Mouse (Mus musculus) heart, adult 11 months (tissue): ENCODE measurements around the gene Scube1.
A peak's percentile ranks its signal among the peaks of the same experiment; 100 is the strongest.

Experiments used
- DNase-seq: peaks from one replicate; pipeline ENCODE4 v3.0.0; 2022

Gene Scube1

DNA sequence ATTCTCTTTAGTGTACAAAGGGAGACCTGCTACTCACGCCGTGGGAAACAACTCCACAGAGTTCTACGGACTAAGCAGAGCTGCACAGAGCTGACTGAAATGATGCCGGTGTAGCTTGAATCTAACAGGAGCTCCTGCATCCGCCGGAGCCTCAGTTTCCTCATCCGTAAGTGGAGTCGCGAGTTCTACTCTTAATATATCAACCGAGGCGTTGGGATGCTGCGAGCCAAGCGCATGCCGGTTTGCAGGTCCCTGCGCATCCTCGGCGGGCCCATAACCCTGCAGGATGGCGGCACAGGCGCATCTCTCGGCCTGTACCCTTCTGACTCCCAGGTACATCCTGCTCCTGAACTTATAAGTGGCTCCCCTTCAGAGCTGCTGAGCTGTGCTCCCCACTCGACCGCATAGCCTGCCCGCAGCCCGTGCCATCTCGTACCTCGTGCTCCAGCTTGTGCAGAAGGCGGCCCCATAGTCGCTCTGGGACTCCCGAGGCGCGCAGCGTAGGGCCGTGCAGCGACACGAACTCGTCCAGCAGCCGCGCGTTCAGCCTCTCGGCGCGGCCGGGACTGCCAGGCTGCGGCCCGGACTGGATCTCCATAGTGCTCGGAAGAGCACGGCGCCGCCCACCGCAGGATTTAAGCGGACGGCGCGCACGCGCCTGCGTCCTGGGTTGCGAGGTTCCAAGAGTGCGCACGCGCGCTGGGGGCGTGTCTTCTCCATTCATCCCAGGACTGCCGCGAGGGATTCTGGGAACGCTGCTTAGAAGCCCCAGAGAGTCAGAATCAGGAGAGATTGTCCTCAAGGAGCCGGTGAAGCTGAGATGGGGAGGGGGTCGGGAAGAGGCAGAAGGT, 130.1 kb downstream of the Scube1 start, which contains the start of gene Ttll12:
TSS of gene Ttll12 (minus strand) at position 645 of the 851 bp plus-strand sequence.
- DNase-seq: peak; percentile 99

DNA sequence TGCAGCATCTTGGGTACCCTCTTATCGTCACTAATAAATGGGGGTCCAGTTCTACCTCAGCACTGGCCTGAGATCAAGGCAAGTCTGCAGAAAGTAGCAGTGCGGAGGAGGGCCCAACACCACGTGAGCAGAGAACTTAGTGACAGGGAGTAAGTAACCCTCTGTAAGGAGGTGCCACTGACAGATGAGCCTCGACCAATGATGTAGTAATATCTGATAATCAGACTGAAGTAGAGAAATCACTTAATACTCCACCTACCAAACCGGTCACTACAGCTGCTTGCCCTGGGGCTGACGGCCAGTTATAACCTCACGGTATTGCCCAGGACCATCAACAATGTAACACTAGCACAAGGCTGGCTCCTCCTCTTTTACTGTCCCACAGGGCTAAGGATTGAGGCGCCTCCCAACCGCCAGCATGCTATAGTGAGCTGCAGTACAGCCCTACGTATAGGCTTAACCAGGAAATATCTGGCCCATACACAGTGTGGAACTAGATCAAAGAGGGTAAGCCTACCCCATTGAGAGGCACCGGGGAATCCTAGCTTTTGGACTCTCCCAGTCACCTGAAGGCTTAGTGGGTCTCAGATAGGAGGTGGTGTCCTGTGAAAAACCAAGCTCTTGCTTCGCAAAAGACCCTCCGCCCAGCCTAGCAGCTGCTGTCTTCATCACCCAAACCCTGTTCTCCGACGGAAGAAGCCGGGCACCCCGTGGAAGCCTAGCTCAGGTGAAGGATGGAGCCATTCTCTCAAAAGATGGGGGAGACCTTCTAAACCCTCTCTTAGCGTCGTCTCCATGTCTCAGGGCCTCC, 130.9 kb downstream of the Scube1 start:
- DNase-seq: no peak

DNA sequence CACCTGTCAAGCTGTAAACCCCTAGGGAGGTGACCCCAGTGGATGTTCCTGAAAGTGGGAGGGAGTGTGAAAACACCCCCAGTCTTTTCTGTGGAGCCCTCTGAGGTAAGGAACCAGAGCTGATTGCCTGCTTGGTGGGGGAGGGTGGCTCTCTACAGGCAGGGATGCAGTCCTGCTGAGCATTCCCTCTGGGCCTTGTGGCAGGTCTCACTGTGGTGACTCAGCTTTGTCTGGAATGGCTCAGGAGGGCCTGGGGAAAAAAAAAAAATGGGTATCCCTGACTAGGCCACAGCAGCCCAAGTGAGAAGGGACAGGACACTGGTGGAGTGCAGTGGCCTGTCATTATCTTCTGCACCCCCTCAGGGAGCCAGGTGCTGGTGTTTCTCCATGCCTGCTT, 131.6 kb downstream of the Scube1 start:
- no peak for DNase-seq

DNA sequence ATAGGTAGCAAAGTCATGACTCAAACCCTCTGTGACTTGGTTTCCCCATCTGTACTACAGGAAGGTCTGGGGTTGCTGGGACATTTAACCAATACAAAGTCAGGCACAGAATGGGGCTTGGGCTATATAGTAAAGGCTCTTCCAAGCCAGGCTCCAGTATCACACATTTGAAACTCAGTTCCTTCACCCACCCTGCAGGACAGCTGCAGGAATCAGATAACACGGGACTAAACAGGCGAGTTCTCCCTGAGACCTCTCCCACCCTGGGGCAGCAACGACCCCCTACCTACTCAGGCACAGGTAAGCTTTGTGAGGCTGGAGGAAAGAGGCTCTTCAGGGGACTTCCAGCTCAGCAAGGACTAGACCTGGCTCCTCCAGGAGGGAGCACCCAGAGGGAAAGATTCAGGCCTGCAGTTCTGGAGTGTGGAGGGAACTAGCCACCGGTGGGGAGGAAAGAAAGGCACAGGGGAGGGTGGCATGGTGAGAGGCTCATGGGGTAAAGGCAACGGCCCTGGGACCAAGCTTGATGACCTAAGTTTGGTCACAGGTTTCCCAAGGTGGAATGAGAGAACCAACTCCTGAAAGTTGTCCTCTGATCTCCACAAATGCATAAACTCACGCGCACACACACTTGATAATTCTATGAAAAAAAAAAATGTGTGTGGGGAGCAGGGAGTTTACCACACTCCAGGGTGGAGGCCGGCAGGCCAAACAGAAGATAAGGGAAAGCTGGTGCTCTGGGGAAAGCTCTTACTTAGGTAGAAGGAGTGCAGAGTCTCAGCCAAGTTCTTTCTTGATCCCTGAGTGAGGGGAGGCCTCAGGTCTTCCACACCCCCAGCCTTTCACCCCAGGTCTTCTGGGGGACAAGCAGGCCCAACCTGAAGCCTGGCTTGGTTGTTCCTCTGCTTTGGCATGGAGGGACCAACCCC, 132.3 kb downstream of the Scube1 start:
- DNase-seq: no peak

DNA sequence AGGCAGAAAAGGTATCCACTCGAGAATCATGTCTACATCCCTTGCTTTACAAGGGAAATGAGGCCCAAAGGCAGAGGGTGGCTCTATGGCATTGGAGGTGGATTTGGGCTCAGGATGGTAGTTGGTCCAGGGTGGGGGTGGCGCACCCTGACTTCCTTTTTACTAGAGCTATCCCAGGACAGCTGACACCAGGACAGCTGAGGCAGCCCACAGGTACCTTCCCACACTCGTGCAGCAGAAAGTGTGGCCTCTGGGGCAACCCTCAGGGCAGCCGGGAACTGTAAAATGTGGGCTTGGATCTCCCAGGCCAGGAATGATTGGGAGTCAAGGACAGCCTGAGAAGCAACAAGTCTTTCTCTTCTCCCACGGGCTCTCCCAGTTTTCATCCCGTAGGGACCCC, 133.1 kb downstream of the Scube1 start:
- DNase-seq: no peak

DNA sequence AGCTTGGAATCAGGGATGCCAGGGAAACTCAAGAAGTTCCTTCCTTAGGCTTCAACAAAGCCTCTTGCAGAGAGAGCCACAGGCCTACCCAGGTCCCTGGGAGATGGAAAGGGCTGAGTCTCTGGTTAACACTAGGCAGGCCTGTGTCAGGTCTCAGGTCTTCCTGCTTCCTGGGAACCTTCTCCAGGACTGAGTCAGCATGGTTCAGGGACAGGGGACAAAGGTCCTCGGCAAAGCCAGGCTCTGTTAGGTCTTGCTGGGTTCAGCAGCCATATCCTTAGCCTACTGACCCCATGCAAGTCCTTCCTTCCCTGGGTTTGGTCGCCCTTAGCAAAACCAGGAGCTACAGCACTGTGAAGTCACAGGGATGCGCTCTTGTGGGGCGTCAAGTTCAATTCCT, 134.0 kb downstream of the Scube1 start:
- DNase-seq: no peak

DNA sequence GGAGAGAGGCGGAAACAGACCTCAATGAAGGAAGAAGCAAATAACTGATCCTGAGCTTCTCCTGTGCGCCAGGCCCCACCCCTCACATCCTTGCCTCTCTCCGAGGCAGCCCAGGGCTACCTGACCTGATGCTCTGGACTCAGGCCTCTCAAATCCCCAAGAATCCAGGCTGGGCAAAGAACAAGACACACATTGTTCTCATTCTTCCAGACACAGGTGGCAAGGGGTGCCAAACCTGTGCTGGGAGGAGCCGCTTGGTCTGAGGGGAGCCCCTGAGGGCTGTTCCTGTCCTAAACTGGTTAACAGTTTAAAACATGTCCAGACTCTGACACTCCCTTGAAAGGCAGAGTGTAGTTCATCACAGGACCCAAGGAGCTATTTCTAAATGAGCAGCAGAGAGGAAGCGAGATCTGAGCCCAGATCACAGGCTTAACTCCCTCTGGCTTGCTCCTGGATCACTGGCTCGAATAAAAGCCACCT, 140.0 kb downstream of the Scube1 start:
- DNase-seq: no peak

DNA sequence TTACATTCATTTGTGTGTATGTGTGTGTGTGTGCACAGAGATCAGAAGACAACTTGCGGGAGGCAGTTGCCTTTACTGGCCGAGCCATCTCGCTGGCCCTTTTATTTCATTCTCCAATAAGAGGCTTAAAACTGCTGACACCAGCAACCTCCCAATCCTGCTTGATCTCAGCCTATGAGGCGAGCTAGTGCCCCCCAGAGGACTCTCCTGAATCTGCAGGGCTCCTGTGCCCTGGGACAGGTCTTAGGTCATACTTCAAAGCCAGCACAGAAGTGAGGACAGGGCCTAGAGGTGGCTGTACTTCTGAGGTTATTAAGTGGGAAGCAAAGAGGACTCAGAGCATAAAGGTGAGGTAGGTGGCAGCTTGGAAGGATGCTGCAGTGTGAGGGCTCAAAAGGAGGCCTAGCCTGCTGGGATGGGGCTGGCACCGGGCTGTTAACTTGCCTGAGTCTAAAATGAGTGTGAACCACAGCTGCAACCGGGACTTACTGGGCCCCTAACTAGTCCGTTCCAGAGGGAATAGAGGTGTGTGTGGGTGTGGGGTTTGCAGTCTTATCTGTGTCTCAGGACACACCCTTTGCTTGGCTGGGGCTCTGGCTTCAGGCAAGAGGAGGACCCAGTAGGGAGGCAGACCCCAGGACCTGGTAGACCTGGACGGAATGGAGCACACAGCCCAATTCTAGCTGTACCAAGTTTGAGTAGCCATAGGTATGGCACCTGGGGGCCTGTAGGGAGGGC, 141.2 kb downstream of the Scube1 start:
- DNase-seq: no peak

DNA sequence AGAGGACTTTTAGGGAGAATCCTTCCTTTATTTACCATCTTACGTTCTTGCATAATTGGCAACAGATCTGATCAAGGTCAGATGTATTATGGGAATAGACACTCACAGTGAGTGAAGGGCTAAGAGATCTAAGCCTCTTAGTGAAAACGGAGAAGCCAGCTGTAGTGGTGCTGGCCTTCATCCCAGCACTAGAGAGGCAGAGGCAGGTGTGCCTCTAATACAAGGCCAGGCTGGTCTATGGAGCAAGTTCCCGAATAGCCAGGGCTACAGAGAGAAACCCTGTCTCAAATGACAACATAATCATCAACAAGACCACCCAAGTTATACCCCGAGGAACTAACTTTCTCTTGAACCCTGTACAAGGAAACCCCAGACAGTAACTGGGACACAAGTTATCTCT, 141.9 kb downstream of the Scube1 start:
- no peak for DNase-seq

DNA sequence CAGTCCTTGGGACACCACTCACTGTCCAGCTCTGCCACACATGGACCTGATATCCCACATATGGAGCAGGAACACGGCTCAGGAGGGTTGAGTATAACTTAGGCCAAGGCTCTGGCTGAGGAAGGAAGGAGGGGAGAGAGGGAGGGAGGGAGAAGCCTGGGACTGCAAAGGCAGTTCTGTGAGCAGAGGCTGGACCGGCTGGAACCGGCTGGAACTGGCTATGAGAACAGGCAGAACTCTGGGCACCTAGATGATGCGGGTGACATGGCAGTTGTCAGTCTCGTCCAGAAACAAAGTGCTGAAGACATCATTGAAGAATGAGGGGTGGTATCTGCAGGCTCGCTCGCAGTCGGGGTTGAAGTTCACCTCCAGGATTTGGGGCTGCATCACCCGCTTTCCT, 148.2 kb downstream of the Scube1 start:
- no peak for DNase-seq

DNA sequence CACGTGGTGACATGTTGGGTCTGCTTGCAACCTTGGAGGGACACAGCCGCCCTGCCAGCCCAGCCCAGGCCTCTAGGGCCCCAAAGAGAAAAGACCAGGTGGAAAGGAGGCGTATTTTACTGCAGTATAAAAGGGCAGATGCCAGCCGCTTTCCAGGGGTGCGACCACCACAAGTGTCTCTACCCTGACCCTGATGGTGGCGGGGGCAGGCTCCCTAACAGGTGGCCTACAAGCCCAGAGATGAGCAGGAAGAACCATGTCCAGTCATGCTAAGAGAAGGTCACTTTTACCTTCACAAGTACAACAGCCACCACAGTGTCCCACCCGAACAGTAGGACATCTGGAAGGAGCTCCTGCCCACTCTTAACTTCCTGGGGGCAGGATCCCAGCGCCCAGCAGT, 149.3 kb downstream of the Scube1 start:
- no peak for DNase-seq

DNA sequence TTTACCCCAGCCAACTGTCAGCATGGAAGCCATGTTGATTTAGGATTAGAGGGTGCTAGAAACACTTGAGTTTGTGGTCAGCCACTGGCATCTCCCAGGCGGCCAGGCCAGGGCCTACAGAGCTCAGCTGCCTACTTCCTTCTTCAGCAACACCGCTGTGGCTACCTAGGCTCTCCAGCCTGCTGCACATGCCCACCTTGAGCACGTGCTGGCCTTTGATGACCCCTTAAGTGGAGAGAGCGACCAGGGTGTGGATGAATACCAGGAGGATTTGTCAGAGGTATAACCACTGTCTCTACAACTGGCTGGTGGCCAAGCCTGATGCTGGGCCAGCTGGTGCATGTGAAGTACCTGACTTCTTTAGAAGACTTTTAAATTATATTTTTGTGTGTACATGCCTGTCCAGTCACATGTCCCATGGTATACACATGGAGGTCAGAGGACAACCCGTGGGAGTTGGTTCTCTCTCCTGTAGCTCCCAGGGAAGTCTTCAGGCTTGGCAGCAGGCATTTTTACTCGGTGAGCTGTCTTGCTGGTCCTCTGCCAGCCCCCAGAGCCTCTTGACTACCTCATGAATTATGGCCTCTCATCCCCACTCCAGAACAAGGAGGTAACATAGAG, 150.0 kb downstream of the Scube1 start:
- DNase-seq: no peak

DNA sequence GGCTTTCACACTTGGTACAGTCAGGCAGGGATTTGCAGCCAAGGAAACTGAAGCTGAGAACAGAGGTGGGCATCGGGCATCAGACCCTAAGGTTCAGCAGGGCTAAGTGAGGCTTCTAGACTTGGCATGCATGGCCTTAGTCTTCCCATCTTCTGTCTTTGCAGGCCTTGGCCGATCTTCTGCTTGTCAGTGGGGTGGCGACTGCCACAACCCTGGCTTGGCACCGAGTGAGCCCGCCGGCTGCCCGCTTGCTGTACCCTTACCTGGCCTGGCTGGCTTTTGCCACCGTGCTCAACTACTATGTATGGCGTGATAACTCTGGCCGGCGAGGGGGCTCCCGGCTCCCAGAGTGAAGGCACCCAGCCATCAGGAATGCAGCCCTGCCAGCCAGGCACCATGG, 151.2 kb downstream of the Scube1 start:
- DNase-seq: no peak

DNA sequence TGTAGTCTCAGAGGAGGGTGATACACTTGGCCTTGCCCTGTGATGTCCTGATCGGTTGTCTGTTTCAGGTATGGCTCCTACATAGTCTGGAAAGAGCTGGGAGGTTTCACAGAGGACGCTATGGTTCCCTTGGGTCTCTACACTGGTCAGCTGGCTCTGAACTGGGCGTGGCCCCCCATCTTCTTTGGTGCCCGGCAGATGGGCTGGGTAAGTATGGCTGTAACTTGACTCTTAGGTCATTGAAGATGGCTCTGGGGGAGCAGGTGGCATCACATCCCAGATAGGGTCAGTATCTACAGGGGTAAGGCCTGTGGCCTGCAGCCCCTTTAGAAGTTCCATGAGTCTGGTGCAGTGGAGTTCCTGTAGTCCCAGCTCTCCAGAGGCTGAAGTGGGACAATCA, 152.7 kb downstream of the Scube1 start:
- no peak for DNase-seq

DNA sequence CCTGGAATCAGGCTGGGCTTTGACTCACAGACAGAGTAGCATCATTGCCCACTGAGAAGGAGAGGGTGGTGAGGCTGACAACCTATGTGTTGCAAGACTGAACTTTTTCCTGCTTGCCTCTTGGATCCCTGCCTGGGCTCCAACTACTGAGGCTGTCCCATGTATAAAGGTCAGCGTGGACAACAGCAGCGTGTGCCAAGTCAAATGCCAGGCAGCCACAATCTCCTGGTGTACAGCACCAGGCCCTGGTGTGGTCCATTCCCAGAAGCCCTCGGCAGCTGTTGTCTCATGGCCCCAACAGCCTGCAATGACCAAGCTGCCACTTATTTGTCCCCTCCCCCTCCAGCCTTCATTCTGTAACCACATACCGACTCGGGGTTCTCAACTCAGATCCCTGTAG, 153.2 kb downstream of the Scube1 start:
- no peak for DNase-seq

DNA sequence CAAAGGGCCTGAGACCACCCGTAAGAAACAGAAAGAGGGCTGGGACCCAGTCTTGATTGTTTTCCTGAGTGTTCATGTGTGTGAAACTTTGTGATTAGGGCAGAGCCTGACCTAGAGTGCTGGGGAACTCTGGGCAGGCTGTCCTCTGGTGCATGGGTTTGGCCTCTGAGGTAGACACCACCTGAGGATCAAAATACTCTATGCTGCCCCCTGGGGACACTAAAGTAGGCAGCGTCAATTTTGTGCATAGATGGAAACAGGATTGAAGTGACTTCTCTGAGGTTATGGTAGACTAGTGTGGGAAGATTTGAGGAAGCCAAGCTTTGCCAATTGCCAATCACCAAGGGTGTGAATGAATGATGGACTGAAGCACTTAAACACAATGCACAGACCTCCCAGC, 154.2 kb downstream of the Scube1 start:
- DNase-seq: no peak

DNA sequence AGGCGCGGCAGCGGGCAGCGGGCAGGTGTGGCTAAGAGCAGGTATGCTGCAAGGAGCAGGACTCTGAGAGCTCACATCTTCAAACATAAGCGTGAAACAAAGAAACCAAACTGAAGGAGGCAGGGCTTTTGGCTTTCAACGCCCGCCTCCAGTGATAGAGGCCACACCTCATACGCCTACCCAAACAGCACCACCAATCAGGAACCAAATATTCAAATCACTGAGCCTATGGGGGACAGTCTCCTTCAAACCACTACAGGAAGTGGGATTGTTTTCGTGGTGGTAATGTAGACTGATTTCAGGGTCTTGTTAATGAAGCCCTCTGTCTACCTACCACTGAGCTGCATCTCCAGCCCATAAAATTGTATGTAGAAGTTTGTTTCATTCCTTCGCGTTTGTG, 155.1 kb downstream of the Scube1 start:
- DNase-seq: no peak

DNA sequence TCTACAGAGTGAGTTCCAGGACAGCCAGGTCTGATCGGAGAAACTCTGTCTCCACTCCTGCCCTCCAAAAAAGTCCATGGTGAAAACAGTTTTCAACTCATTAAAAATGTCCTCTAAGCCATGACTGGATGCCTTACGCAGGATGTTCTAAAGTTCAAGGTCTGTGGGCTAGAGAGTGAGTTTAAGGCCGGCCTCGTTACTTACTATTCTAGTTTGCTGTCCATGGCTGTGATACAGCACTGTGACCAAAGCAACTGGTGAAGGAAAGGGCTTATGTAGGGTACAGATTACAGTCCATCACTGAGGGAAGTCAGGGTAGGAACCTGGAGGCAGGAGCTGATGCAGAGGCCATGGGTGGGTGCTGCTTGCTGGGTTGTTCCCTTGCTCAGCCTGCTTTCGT, 156.3 kb downstream of the Scube1 start:
- no peak for DNase-seq

DNA sequence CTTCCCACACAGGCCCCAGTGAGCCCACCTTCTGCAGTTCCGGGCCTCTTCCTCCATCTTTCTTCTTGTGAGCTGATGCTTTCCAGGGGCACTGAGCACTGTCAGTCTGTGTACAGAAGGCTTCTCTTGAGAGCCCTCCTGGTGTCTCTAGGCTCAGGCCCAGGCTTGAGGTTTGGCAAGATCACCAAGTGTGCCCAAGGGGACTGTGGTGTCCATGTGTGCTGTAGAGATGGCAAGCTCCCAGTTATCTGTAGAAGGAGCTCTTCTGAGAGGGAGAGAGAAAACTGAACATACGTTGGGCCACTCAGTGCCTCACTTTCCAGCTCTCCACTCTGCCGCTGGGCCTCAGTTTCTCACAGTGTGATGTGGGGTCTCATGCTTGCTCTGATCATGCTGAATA, 157.1 kb downstream of the Scube1 start:
- DNase-seq: no peak

DNA sequence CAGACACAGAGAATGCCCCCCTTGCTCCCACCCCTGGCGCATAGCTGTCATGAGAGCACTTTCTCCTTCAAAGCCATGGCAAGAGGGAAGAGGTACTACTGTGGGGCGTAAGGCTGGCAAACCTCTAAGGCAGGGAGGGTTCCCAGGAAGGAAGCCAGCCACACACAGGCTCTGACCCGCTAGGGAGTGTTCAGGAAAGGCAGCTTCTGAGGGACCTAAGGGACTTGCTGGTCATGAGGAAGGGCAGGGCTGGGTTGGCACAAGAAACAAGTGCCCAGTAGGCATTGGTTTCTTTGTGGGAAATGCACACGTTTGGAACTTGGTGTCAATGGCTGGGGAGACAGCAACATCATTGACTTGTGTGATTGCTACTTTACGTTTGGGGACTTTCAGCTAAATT, 158.8 kb downstream of the Scube1 start:
- no peak for DNase-seq

DNA sequence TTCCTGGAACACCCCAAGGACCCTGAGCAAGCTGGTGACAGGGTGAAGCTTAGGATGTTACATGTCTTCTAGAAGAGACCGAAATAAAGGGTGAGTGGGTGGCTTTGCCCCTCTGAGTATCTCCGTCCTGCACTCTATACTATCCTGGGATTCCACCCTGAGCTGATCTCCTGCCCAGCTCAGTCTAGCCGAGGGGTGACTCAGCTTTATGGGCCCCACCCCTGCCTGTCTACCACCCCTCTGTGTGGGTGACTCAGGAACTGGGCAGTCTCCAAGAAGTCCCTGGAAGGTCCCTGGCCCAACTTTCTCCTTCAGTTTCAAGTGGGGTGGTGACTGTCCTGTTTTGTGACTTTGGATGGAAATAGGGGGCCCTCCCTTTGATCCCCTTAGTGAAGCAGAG, 159.4 kb downstream of the Scube1 start:
- peak; percentile 97 for DNase-seq
